Mouse (Mus musculus): ENCODE measurements around the gene Echs1. TPM values are rescaled to one million over a fixed set of nuclear protein-coding genes. Genes with fewer than 3 reads are reported as not detected.

Gene Echs1
- polyA plus RNA-seq (2012; rRNA removed), result 60.9 and 65.6 TPM in 2 replicates

DNA sequence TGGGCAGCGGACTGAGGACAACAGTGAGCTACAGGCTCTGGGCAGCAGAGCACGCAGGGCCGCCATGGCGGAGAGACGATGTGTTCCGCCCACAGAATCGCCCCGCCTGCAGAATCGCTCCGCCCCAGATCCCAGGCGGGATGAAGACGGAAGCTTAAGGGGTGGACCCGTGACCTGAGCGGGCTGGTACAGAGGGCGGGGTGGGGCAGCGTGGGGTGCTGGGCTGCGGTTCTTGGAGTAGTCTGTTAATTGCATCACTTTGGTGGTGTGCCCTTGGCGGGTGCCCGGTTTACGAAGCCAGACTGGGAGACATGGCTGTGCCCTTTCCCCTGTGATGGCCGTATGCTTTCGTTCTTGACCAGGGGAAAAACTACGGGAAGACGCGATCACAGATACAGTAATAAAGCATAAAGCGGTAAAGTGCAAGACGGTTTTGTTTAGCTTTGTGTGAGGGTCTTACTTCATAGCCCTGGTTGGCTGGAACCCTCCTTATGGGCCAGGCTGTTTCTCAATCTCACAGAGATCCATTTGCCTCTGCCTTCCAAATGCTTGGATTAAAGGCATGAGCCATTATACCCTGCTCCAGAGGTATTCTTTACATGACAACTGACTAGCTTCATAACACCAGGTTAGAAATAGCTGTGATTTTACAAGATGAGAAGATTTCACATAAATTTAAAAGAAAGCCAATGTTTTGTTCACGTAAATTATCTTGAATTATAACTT lies at the start of gene Echs1:
Gene Echs1 (minus strand): TSS at position 148 of the 726 bp plus-strand sequence.
- no peak within 1 kb of the TSS for H3K27ac ChIP-seq (ENCODE audit: control insufficient read depth, insufficient read depth, low read length)
- WGBS, result 5% methylated on average over 28 of the region's 28 CpGs
- no peaks in the 10 kb centered on the region for H3K27me3 ChIP-seq (ENCODE audit: control insufficient read depth, insufficient read depth, low read length)
- H3K4me3 ChIP-seq (ENCODE audit: control insufficient read depth, insufficient read depth, low read length), result peak within 1 kb of the TSS; percentile 85
- DNase-seq, result peak; percentile 88
- H3K4me1 ChIP-seq (replicated peaks; ENCODE audit: control insufficient read depth, insufficient read depth, low read length), result peaks cover 6% of the 10 kb centered on the region
- no peaks in the 10 kb centered on the region; the same call in 1 of the 2 replicates for H3K36me3 ChIP-seq (ENCODE audit: control insufficient read depth, insufficient read depth, low read length)
- no peak for TF ChIP-seq CTCF (IDR thresholded peaks at IDR 0.05; ENCODE audit: borderline replicate concordance, control insufficient read depth, extremely low read depth, insufficient read depth, low read length, poor library complexity)
- TF ChIP-seq POLR2A (IDR thresholded peaks at IDR 0.05; ENCODE audit: control insufficient read depth, extremely low read depth, insufficient read depth, low read length, poor library complexity), result peak; percentile 69

DNA sequence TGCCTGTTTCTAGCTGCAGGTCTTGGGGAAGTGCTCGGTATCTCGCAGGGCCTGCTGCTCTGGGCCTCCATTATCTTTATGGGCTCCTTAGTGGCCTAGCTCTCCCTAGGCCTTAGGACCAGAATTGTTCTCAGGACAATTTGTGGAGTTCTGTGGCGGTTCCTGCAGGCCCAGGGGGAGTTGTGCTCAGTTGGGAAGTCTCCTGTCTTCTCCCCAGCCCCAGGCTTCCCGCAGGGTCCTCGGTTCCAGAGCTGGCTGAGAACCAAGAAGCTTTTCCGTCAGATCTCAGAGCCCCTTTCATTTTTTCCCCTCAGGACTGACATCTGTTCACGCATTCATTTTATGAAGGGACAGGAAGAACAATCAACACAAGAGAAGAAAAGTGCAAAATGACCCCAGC lies 48.4 kb upstream of the Echs1 start, which contains the start of gene Olfr522:
Gene Olfr522 (minus strand): TSS at position 101 of the 400 bp plus-strand sequence.
- Histone ChIP-seq H3K36me3 (ENCODE audit: control insufficient read depth, insufficient read depth, low read length) (no peaks in the 10 kb centered on the region), H3K4me3 (ENCODE audit: control insufficient read depth, insufficient read depth, low read length) (no peak within 1 kb of the TSS), H3K27ac (ENCODE audit: control insufficient read depth, insufficient read depth, low read length) (no peak within 1 kb of the TSS), H3K27me3 (ENCODE audit: control insufficient read depth, insufficient read depth, low read length) (no peaks in the 10 kb centered on the region), H3K4me1 (replicated peaks; ENCODE audit: control insufficient read depth, insufficient read depth, low read length) (no peaks in the 10 kb centered on the region)
- TF ChIP-seq CTCF (IDR thresholded peaks at IDR 0.05; ENCODE audit: borderline replicate concordance, control insufficient read depth, extremely low read depth, insufficient read depth, low read length, poor library complexity) (no peak), POLR2A (IDR thresholded peaks at IDR 0.05; ENCODE audit: control insufficient read depth, extremely low read depth, insufficient read depth, low read length, poor library complexity) (no peak)
- no peak for DNase-seq
- 91% methylated on average over 7 of the region's 7 CpGs for WGBS

DNA sequence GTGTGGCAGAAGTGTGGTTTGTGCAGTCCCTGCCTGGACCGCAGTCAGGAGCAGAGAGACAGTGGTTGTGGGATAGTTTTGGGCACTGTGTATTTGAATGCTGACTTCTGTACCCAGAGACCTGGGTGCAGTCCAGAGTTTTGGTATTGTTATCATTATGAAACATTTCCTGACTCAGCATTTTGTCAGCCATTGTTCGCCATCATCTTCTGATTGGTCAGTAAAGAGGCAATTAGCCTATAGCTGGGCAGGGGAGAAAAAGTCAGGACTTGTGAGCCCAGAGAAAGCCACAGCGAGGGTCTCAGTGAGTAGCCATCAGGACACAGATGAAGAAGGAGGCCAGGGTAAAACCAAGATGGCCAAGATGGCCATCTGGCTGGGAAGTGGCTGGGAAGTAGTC lies 44.1 kb upstream of the Echs1 start:
- no peaks in the 10 kb centered on the region for H3K4me1 ChIP-seq (replicated peaks; ENCODE audit: control insufficient read depth, insufficient read depth, low read length)
- WGBS, result 74% methylated on average over 3 of the region's 3 CpGs
- H3K27me3 ChIP-seq (ENCODE audit: control insufficient read depth, insufficient read depth, low read length), result no peaks in the 10 kb centered on the region
- H3K27ac ChIP-seq (ENCODE audit: control insufficient read depth, insufficient read depth, low read length), result no peak overlapping the region
- H3K4me3 ChIP-seq (ENCODE audit: control insufficient read depth, insufficient read depth, low read length), result no peak overlapping the region
- no peaks in the 10 kb centered on the region for H3K36me3 ChIP-seq (ENCODE audit: control insufficient read depth, insufficient read depth, low read length)
- TF ChIP-seq POLR2A (IDR thresholded peaks at IDR 0.05; ENCODE audit: control insufficient read depth, extremely low read depth, insufficient read depth, low read length, poor library complexity), result no peak
- TF ChIP-seq CTCF (IDR thresholded peaks at IDR 0.05; ENCODE audit: borderline replicate concordance, control insufficient read depth, extremely low read depth, insufficient read depth, low read length, poor library complexity), result no peak
- DNase-seq, result no peak

DNA sequence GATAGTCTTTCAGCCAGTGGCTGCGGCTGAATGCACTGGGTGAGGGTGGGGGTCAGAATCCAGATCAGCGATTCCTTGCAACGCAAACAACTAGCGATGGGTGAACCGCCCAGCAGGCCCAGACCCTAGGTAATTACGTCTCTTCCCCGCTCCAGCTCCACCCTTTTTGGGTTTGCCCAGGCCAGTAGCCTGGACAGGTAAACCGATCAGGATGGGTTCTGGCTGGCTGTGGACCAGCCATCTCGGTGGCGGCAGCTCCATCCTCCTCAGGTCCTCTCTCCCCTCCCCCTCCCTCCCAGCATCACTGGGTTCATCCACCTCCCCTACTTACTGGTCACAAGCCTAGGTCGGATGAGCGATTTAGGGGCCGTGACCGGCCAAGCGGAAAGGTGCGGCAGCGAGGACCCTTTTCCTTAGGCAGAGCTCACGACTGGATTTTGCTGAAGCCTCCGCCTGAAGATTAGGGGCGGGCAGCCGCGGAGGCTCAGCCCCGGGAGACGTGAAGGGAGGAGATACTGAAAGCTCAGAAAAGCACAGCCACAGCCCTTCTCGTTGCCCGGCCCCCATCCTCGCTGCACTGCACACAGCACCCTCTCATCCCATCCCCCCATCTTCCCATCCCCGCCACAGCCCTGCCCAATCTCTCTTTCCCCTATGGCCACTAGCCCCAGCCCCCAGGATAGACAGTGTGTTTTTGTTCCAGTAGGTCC lies 38.1 kb upstream of the Echs1 start, which contains the start of gene Sprn:
Gene Sprn (minus strand): TSS at position 660 of the 710 bp plus-strand sequence.
- Histone ChIP-seq H3K36me3 (ENCODE audit: control insufficient read depth, insufficient read depth, low read length) (no peaks in the 10 kb centered on the region), H3K4me3 (ENCODE audit: control insufficient read depth, insufficient read depth, low read length) (no peak within 1 kb of the TSS), H3K27ac (ENCODE audit: control insufficient read depth, insufficient read depth, low read length) (no peak within 1 kb of the TSS), H3K4me1 (replicated peaks; ENCODE audit: control insufficient read depth, insufficient read depth, low read length) (no peaks in the 10 kb centered on the region), H3K27me3 (ENCODE audit: control insufficient read depth, insufficient read depth, low read length) (no peaks in the 10 kb centered on the region; the same call in 1 of the 2 replicates)
- no peak for DNase-seq
- 20% methylated on average over 28 of the region's 28 CpGs for WGBS
- TF ChIP-seq CTCF (IDR thresholded peaks at IDR 0.05; ENCODE audit: borderline replicate concordance, control insufficient read depth, extremely low read depth, insufficient read depth, low read length, poor library complexity), result no peak
- TF ChIP-seq POLR2A (IDR thresholded peaks at IDR 0.05; ENCODE audit: control insufficient read depth, extremely low read depth, insufficient read depth, low read length, poor library complexity), result no peak

DNA sequence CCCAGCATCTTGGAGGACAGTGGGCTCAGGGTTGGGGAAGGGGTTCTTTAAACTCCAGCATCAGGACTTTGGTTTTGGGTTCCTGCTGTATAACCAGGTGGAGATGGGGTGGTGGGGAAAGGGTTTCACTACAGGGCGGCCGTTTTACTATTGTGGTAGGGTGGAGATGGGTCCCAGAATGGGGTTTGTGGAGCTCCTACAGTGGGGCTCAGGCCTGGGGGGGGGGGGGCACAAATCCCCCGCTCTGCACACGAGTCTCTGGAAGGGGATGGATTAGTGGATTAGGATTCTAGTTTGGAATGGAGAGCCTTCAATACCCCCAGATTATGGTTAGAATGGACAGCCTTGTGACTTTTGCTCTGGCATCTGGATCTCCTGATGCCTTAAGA lies 37.5 kb upstream of the Echs1 start:
- DNase-seq, result no peak
- 43% methylated on average over 4 of the region's 4 CpGs for WGBS
- no peaks in the 10 kb centered on the region for H3K4me1 ChIP-seq (replicated peaks; ENCODE audit: control insufficient read depth, insufficient read depth, low read length)
- TF ChIP-seq CTCF (IDR thresholded peaks at IDR 0.05; ENCODE audit: borderline replicate concordance, control insufficient read depth, extremely low read depth, insufficient read depth, low read length, poor library complexity) (no peak), POLR2A (IDR thresholded peaks at IDR 0.05; ENCODE audit: control insufficient read depth, extremely low read depth, insufficient read depth, low read length, poor library complexity) (no peak)
- no peak overlapping the region for H3K4me3 ChIP-seq (ENCODE audit: control insufficient read depth, insufficient read depth, low read length)
- H3K27ac ChIP-seq (ENCODE audit: control insufficient read depth, insufficient read depth, low read length), result no peak overlapping the region
- no peaks in the 10 kb centered on the region for H3K36me3 ChIP-seq (ENCODE audit: control insufficient read depth, insufficient read depth, low read length)
- H3K27me3 ChIP-seq (ENCODE audit: control insufficient read depth, insufficient read depth, low read length), result no peaks in the 10 kb centered on the region; the same call in 1 of the 2 replicates

DNA sequence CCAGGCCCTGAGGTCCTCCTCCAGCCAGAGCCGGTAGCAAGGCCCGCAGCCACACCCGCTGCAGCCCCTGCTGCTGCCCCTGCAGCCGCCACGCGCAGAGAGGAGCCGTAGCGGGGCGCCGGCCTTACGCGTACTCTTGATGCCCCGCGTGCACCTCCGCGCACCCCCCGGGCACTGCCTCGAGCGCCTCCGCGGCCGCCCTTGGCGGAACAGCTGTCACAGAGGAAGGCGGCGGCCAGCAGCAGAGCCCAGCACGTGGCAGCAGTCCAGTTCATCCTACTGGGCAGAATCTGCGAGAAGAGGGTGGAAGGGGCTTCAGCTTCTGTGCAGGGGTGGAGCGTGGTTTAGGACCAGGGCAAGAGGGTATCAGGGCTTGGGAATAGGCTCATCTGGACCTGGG lies 37.1 kb upstream of the Echs1 start:
- TF ChIP-seq CTCF (IDR thresholded peaks at IDR 0.05; ENCODE audit: borderline replicate concordance, control insufficient read depth, extremely low read depth, insufficient read depth, low read length, poor library complexity) (no peak), POLR2A (IDR thresholded peaks at IDR 0.05; ENCODE audit: control insufficient read depth, extremely low read depth, insufficient read depth, low read length, poor library complexity) (no peak)
- Histone ChIP-seq H3K4me3 (ENCODE audit: control insufficient read depth, insufficient read depth, low read length) (no peak overlapping the region), H3K36me3 (ENCODE audit: control insufficient read depth, insufficient read depth, low read length) (no peaks in the 10 kb centered on the region), H3K27ac (ENCODE audit: control insufficient read depth, insufficient read depth, low read length) (no peak overlapping the region), H3K27me3 (ENCODE audit: control insufficient read depth, insufficient read depth, low read length) (no peaks in the 10 kb centered on the region; the same call in 1 of the 2 replicates), H3K4me1 (replicated peaks; ENCODE audit: control insufficient read depth, insufficient read depth, low read length) (no peaks in the 10 kb centered on the region)
- 11% methylated on average over 28 of the region's 28 CpGs for WGBS
- no peak for DNase-seq
